In the genomic region with DNA sequence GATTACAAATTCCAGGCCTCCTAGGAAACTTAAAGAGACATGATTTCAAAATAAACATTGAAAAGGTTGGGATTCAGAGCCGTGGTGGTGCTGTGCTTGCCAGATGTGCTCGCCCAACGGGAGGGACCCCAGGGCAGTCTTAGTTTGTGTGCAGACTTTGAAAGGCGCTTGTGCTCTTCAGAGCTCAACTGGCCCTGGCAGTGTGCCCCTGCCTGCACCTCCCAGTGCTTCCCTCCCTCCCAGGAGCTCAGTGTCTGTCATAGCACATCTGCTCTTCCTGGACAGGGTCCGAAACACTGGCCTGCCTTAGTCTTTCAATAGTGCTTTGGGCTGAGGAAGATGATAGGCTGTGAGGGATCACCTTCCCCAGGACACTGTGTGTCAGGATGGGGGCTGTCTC, we compare ENCODE assay signal across 8 mouse cellular contexts. TPM values are rescaled to one million over a fixed set of nuclear protein-coding genes. Genes with fewer than 3 reads are reported as not detected.
A peak's percentile ranks its signal among the peaks of the same experiment; 100 is the strongest.
DNase-seq lines count a peak whose midpoint lies in the region; ATAC-seq lines count a peak whose summit lies in the region.
"Had no signal": no experiment of that assay in that cellular context is flagged by ENCODE, and none has a peak within 500 bp of the region (broad histone marks: within the 10 kb centered on the region; RNA-seq: fewer than 3 reads in every experiment).

No protein-coding gene starts in this region.

- intact Hi-C loops in heart, postnatal 10 days (cut with DNase I) = no loop called here

- no peak overlapping the region for H3K4me2 ChIP-seq in kidney, embryonic 14.5 days (replicated peaks; ENCODE audit: low read depth, low read length)

- DNase-seq in kidney, postnatal 4 days = no peak
- peak; percentile 56 for DNase-seq in urinary bladder, postnatal 14 days (ENCODE audit: low spot score)
- DNase-seq in urinary bladder, postnatal 25 days (ENCODE audit: low spot score) = no peak
- DNase-seq in heart, postnatal 10 days = peak; percentile 59 to 67
- DNase-seq in frontal cortex, postnatal 36 days (ENCODE audit: low spot score in 2 of 2) = no peak
- DNase-seq: kidney, adult 2 months had no signal

- H3K27ac ChIP-seq in kidney, embryonic 14.5 days (ENCODE audit: low read depth, low read length) = peak overlapping the region; percentile 26; the same call in 1 of the 2 replicates

- WGBS in kidney, embryonic 14.5 days = 44% methylated on average over 5 of the region's 5 CpGs

- H3K9me3 ChIP-seq in kidney, embryonic 14.5 days (ENCODE audit: control insufficient read depth, low read length) = no peaks in the 10 kb centered on the region

- no peak overlapping the region for H3K4me3 ChIP-seq in kidney, embryonic 14.5 days (ENCODE audit: low read length)

- ATAC-seq in kidney, embryonic 14.5 days (ENCODE audit: low FRiP score, low TSS enrichment) = no peak
- no peak for ATAC-seq in granulocyte monocyte progenitor cell, adult 5-6 weeks (replicated peaks; ENCODE audit: poor library complexity, severe bottlenecking)

- H3K4me1 ChIP-seq in kidney, embryonic 14.5 days (ENCODE audit: control insufficient read depth, insufficient read depth, low read length) = peaks cover 47% of the 10 kb centered on the region

- no peaks in the 10 kb centered on the region; the same call in 1 of the 2 replicates for H3K36me3 ChIP-seq in kidney, embryonic 14.5 days (ENCODE audit: control insufficient read depth, insufficient read depth, low read length)

- H3K27me3 ChIP-seq in kidney, embryonic 14.5 days (ENCODE audit: control insufficient read depth, insufficient read depth, low read length) = no peaks in the 10 kb centered on the region

- H3K9ac ChIP-seq in kidney, embryonic 14.5 days (ENCODE audit: low read depth, low read length) = no peak overlapping the region

RNA-seq across cellular contexts. Expression of gene Sec14l1, which starts 15.9 kb away (rescaled TPM):
- 30.2 and 36.5 TPM in 2 replicates for polyA plus RNA-seq in kidney, embryonic 14.5 days (2014; fragmentation: Nextera tagmentation; extraction: Ambion mirVana)
- total RNA-seq in heart, postnatal 10 days (2021) = 10 to 100 TPM; 79.2 to 91.1 TPM
- 10.8 and 13.3 TPM in 2 replicates for total RNA-seq in granulocyte monocyte progenitor cell, adult 5-6 weeks (2014; fragmentation: Nextera tagmentation)
- 9.8 and 12.8 TPM in 2 replicates for total RNA-seq in granulocyte monocyte progenitor cell, adult 5-6 weeks (2017)

Comparison
In these comparisons a context has a peak if more than half of its experiments do, and no peak if none do; other contexts are left out.
1. DNase-seq: peak in urinary bladder, postnatal 14 days (single experiment) and heart, postnatal 10 days (2 of 2); none in kidney, postnatal 4 days (0 of 2), urinary bladder, postnatal 25 days (single experiment) and frontal cortex, postnatal 36 days (0 of 2).
2. RNA of gene Sec14l1, which starts 15.9 kb away (total RNA-seq): 79.2 to 91.1 TPM in heart, postnatal 10 days; 9.8 to 13.3 TPM in granulocyte monocyte progenitor cell, adult 5-6 weeks; every median in the first group is over 4 times any median in the second.